Mouse (Mus musculus) stomach, postnatal 0 days (tissue): Measurements from ENCODE around the gene Tspan13. TPM values are rescaled to one million over a fixed set of nuclear protein-coding genes. Genes with fewer than 3 reads are reported as not detected.
A peak's percentile ranks its signal among the peaks of the same experiment; 100 is the strongest.

ENCODE experiments used
- ATAC-seq: fragments of 200-750 bp; cut with Nextera tagmentation; 2 replicates; pipeline ENCODE4 v1.8.0; 2017; ENCODE audit not compliant: low FRiP score, low TSS enrichment
- DNase-seq: peaks from one replicate; pipeline ENCODE4 v3.0.0-alpha.2; 2016; ENCODE audit warnings: low spot score
- H3K27ac ChIP-seq: fragments of 300-500 bp; sonication (generic); replicated peaks from 2 replicates; pipeline ENCODE4 v1.5.1; 2014; ENCODE audit warnings: mild to moderate bottlenecking, control low read depth
- H3K27me3 ChIP-seq: fragments of 300-500 bp; sonication (generic); 2 replicates; pipeline ENCODE4 v1.6.1; 2014; ENCODE audit warnings: low read length; ENCODE audit not compliant: control insufficient read depth, insufficient read depth
- H3K36me3 ChIP-seq: fragments of 300-500 bp; sonication (generic); 2 replicates; pipeline ENCODE4 v1.6.1; 2014; ENCODE audit warnings: low read length, mixed read lengths; ENCODE audit not compliant: control insufficient read depth, insufficient read depth
- H3K4me1 ChIP-seq: fragments of 300-500 bp; sonication (generic); replicated peaks from 2 replicates; pipeline ENCODE4 v1.6.1; 2014; ENCODE audit warnings: antibody characterized with exemption; ENCODE audit not compliant: control insufficient read depth, insufficient read depth
- H3K4me2 ChIP-seq: fragments of 300-500 bp; sonication (generic); replicated peaks from 2 replicates; pipeline ENCODE4 v1.6.1; 2014; ENCODE audit warnings: low read depth, mild to moderate bottlenecking, control low read depth, moderate library complexity
- H3K4me3 ChIP-seq: fragments of 300-500 bp; sonication (generic); 2 replicates; pipeline ENCODE4 v1.5.1; 2014; ENCODE audit warnings: low read depth, low read length, control low read depth
- H3K9ac ChIP-seq: fragments of 300-500 bp; sonication (generic); 2 replicates; pipeline ENCODE4 v1.6.1; 2014; ENCODE audit warnings: mild to moderate bottlenecking, low read length, control low read depth, mixed read lengths
- H3K9me3 ChIP-seq: fragments of 300-500 bp; sonication (generic); 2 replicates; pipeline ENCODE4 v1.6.1; 2016; ENCODE audit warnings: low read length; ENCODE audit not compliant: control insufficient read depth
- CTCF ChIP-seq: IDR thresholded peaks from 2 replicates; pipeline ENCODE4 v1.5.1; 2016; ENCODE audit warnings: antibody characterized with exemption, low read depth, mild to moderate bottlenecking, moderate library complexity
- EP300 ChIP-seq: optimal IDR thresholded peaks from 2 replicates; pipeline ENCODE3; 2016; ENCODE audit warnings: antibody characterized with exemption
- WGBS: fragments of 180-500 bp; shearing (Covaris S2); extraction: QIAGEN DNeasy Blood & Tissue Kit; methylation state at CpG from one replicate; pipeline ENCODE4 v1.1.7; 2014; 5-methylcytosine and 5-hydroxymethylcytosine counted together
- polyA plus RNA-seq: library from polyadenylated mRNA; unstranded; fragments of >200 nt; fragmentation: Nextera tagmentation; extraction: Ambion mirVana; gene quantifications from 2 replicates; pipeline ENCODE4 v1.2.1, GENCODE M21; 2015

The Tspan13 gene
- polyA plus RNA-seq, 1 experiment from 2014 or later: 129 TPM

DNA sequence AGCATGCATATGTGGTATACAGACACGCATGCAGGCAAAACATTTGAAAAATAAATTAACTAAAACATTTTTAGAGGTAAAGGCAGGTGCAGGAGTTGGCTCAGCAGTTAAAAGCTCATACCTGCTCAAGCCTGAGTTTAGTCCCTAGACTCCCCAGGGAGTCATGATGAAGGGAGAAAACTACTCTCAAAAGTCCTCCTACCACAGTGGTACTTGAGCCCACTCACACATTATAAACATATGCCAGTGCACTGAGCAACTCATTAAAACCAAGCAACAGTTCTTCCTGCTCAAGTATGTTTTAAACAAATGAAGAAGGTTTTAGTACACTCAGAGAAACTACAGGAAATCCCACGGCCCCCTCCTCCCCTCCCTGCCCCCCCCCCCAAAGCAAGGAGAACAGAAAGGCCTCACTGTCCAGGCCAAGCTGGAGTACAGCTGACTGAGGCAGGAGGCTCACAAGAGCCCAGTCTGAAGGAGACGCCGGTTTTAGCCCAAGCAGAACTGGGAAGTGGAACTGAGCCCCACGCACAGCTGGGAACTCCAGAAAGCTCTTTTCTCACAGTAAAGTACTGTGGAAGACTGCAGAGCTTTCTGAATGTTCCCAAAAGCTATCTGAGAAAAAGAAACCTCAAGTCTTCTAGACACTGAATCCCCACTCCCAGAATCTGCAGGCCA is 13.2 kb downstream of the Tspan13 start:
- no peaks in the 10 kb centered on the region for H3K27me3 ChIP-seq
- no peaks in the 10 kb centered on the region for H3K4me1 ChIP-seq
- H3K4me2 ChIP-seq: no peak overlapping the region
- no peak for TF ChIP-seq CTCF
- no peak for TF ChIP-seq EP300
- H3K4me3 ChIP-seq: no peak overlapping the region
- DNase-seq (no peak), ATAC-seq (no peak)
- H3K9ac ChIP-seq: no peak overlapping the region
- H3K9me3 ChIP-seq: no peaks in the 10 kb centered on the region
- 41% methylated on average over 5 of the region's 5 CpGs for WGBS
- H3K27ac ChIP-seq: 0 out of 2 replicates have a peak overlapping the region, but pooled peaks have one; percentile 45
- no peaks in the 10 kb centered on the region for H3K36me3 ChIP-seq

DNA sequence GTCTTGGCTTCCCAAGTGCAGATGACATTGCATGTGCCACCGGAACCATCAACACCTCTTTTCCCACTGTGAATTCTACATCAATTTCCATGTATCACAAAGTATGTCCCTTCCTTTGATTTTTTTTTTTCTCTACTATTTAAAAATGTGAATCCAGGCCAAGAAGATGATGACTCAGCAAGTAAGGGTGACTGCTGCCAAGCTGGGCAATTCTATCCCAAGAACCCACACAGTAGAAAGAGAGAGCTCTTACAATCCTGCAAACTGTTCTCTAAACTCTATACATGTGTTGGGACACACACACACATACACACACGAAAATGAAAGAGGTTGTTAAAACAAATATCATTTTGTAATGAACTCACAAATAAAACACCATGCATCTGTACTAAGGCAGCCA is 15.1 kb downstream of the Tspan13 start:
- no peaks in the 10 kb centered on the region for H3K27me3 ChIP-seq
- H3K9me3 ChIP-seq: no peaks in the 10 kb centered on the region
- H3K4me1 ChIP-seq: no peaks in the 10 kb centered on the region
- H3K4me3 ChIP-seq: no peak overlapping the region
- DNase-seq (no peak), ATAC-seq (no peak)
- TF ChIP-seq CTCF (no peak), EP300 (no peak)
- H3K36me3 ChIP-seq: no peaks in the 10 kb centered on the region
- WGBS: 80% methylated on average over 2 of the region's 2 CpGs
- H3K27ac ChIP-seq: no peak overlapping the region
- no peak overlapping the region for H3K9ac ChIP-seq
- H3K4me2 ChIP-seq: no peak overlapping the region

DNA sequence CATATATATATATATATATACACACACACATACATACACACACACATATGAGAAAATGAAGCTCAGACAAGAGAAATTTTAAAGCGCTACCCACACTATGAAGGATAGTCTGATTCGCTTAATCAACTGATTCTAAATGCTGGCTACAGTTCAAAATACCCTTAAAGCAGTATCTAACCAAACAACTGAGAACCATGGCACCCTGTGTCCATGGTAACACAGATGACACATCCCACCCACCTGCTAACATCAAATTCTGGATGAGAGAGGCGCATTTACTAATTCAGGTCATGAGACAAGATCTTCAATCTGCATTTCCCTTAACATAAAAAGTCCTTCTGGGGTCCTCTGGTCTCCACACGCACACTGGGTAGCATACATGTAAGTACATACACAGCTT is 16.2 kb downstream of the Tspan13 start:
- no peak overlapping the region for H3K4me2 ChIP-seq
- H3K9me3 ChIP-seq: no peaks in the 10 kb centered on the region
- H3K27ac ChIP-seq: no peak overlapping the region
- H3K36me3 ChIP-seq: 0 out of 2 replicates have a peak, but pooled peaks cover 1% of the 10 kb centered on the region
- no peaks in the 10 kb centered on the region for H3K27me3 ChIP-seq
- DNase-seq (no peak), ATAC-seq (no peak)
- no peak overlapping the region for H3K9ac ChIP-seq
- no peak for TF ChIP-seq CTCF
- TF ChIP-seq EP300: no peak
- H3K4me3 ChIP-seq: no peak overlapping the region
- 93% methylated on average over 4 of the region's 4 CpGs for WGBS
- H3K4me1 ChIP-seq: no peaks in the 10 kb centered on the region

DNA sequence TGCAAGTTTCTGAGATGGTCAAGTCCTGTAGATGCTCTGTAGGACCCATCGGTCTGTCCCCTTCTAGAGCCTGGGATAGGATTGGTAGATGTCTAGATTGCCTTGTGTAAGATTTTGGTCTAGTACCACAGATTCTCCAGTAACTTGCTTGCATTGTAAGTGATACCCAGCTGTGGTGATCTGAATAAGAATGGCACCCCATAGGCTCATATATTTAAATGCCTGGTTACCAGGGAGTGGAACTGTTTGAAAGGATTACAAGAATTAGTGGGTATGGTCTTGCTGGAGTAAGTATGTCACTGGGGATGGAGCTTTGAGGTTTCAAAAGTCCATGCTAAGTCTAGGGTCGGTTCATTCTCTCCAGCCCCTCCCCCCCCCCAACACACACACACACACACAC is 21.6 kb downstream of the Tspan13 start:
- Histone ChIP-seq H3K36me3 (peaks cover 2% of the 10 kb centered on the region; the same call in 1 of the 2 replicates), H3K4me2 (no peak overlapping the region), H3K4me1 (no peaks in the 10 kb centered on the region), H3K9me3 (no peaks in the 10 kb centered on the region), H3K27me3 (no peaks in the 10 kb centered on the region), H3K27ac (no peak overlapping the region), H3K4me3 (no peak overlapping the region), H3K9ac (no peak overlapping the region)
- 99% methylated on average over 2 of the region's 2 CpGs for whole genome bisulfite sequencing
- TF ChIP-seq CTCF (no peak), EP300 (no peak)
- no peak for DNase-seq
- no peak for ATAC-seq

DNA sequence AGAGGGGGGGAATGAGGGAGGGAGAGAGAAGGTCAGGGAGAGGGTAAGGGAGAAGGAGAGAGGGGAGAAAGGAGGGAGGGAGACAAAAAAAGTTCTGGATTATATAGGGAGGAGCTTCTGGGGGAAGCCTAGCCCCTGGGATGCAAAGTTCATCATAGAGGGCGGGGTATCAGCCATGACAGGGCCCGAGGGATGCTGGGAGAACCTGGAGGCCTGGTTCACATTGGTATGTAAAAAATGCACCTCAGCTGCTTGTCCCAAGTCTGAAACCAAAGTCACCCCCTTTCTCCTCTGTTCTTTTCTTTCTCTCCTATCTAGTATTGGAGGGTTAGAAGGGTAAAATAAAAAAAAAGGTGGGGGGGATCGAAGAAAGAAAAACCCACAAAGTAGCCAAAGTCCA is 22.2 kb downstream of the Tspan13 start:
- Histone ChIP-seq H3K36me3 (peaks cover 2% of the 10 kb centered on the region; the same call in 1 of the 2 replicates), H3K4me2 (no peak overlapping the region), H3K4me3 (no peak overlapping the region), H3K27ac (no peak overlapping the region), H3K4me1 (no peaks in the 10 kb centered on the region), H3K9me3 (no peaks in the 10 kb centered on the region), H3K9ac (no peak overlapping the region), H3K27me3 (no peaks in the 10 kb centered on the region)
- WGBS: 89% methylated on average over 3 of the region's 3 CpGs
- TF ChIP-seq CTCF (no peak), EP300 (no peak)
- DNase-seq (peak; percentile 7), ATAC-seq (no peak)

DNA sequence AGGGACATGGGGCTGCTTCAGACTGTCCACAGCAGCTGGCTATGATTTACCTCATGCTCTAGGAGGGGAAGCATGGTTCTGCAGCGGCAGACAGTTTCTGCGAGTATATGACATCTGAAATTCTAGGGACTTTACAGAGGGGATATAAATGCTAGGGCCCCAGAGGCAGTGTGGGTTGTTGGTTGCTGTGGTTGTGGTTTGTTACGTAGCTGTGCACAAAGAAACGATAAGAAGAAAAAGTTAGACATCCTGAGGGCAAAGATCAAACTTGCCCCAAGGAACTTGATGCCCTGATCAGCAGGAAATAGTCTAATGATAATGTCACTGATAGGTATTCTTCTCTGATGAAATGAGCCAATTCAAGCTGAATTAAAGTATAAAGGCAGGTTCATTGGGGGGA is 22.7 kb downstream of the Tspan13 start:
- no peak overlapping the region for H3K27ac ChIP-seq
- no peak overlapping the region for H3K4me3 ChIP-seq

More for the DNA sequence above, 22.7 kb downstream of the Tspan13 start:
- Histone ChIP-seq H3K36me3 (peaks cover 2% of the 10 kb centered on the region; the same call in 1 of the 2 replicates), H3K9ac (no peak overlapping the region), H3K9me3 (no peaks in the 10 kb centered on the region), H3K4me2 (no peak overlapping the region), H3K27me3 (no peaks in the 10 kb centered on the region), H3K4me1 (no peaks in the 10 kb centered on the region)
- DNase-seq (peak; percentile 7), ATAC-seq (no peak)
- TF ChIP-seq CTCF (no peak), EP300 (no peak)
- 90% methylated on average over 4 of the region's 4 CpGs for WGBS
